Mouse (Mus musculus) limb, embryonic 12.5 days (tissue): Measurements from ENCODE around the gene Ccnh. TPM values are rescaled to one million over a fixed set of nuclear protein-coding genes. Genes with fewer than 3 reads are reported as not detected.

Experiments used
- ATAC-seq: fragments of 200-750 bp; cut with Nextera tagmentation; 2 replicates; pipeline ENCODE4 v1.8.0; 2017; ENCODE audit warnings: low read depth, moderate TSS enrichment; ENCODE audit not compliant: insufficient number of reproducible peaks, insufficient read depth, low FRiP score, low TSS enrichment
- H3K27ac ChIP-seq: fragments of 300-500 bp; sonication (generic); 2 replicates; pipeline ENCODE4 v1.5.1; 2016; ENCODE audit warnings: mild to moderate bottlenecking, moderate library complexity
- H3K27me3 ChIP-seq: fragments of 300-500 bp; sonication (generic); 2 replicates; pipeline ENCODE4 v1.6.1; 2016; ENCODE audit warnings: mild to moderate bottlenecking, moderate library complexity
- H3K36me3 ChIP-seq: fragments of 300-500 bp; sonication (generic); 2 replicates; pipeline ENCODE4 v1.6.1; 2016; ENCODE audit warnings: mild to moderate bottlenecking, moderate library complexity
- H3K4me1 ChIP-seq: fragments of 300-500 bp; sonication (generic); replicated peaks from 2 replicates; pipeline ENCODE4 v1.6.1; 2016
- H3K4me2 ChIP-seq: fragments of 300-500 bp; sonication (generic); 2 replicates; pipeline ENCODE4 v1.6.1; 2016; ENCODE audit warnings: mild to moderate bottlenecking, moderate library complexity
- H3K4me3 ChIP-seq: fragments of 300-500 bp; sonication (generic); replicated peaks from 2 replicates; pipeline ENCODE4 v1.5.1; 2016; ENCODE audit warnings: mild to moderate bottlenecking
- H3K9ac ChIP-seq: fragments of 300-500 bp; sonication (generic); replicated peaks from 2 replicates; pipeline ENCODE4 v1.6.1; 2016; ENCODE audit warnings: mild to moderate bottlenecking, moderate library complexity
- H3K9me3 ChIP-seq: fragments of 300-500 bp; sonication (generic); 2 replicates; pipeline ENCODE4 v1.6.1; 2016; ENCODE audit warnings: mild to moderate bottlenecking, moderate library complexity
- WGBS: fragments of 180-500 bp; shearing (Covaris S2); methylation state at CpG from one replicate; pipeline ENCODE4 v1.1.7; 2016; 5-methylcytosine and 5-hydroxymethylcytosine counted together
- polyA plus RNA-seq: library from polyadenylated mRNA; unstranded; fragments of >200 nt; fragmentation: Nextera tagmentation; extraction: Ambion mirVana; gene quantifications from 2 replicates; pipeline ENCODE4 v1.2.1, GENCODE M21; 2016

The Ccnh gene
- polyA plus RNA-seq, 1 experiment from 2014 or later: 103 TPM

DNA sequence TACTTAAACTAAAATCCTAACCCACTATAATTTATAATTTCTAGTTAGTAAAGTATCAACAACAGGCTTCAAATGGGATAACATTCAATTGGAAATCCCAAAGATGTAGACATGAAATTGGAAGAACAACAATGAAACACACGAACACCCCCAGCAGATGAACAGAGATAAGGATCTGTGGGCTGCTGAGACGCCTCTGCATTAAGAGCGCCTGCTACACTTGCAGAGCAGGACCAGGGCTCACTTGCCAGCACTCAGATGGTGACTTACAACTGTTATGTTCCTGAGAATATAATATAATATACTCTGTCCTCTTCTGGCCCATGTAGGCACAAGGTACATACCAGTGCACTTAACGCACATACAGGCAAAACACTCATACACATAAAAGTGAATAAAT is 29.4 kb downstream of the Ccnh start:
- no peak overlapping the region for H3K27ac ChIP-seq
- no peaks in the 10 kb centered on the region for H3K4me1 ChIP-seq
- ATAC-seq: no peak
- H3K4me3 ChIP-seq: no peak overlapping the region
- no peak overlapping the region for H3K4me2 ChIP-seq
- H3K9ac ChIP-seq: no peak overlapping the region
- H3K36me3 ChIP-seq: peaks cover 47% of the 10 kb centered on the region
- H3K27me3 ChIP-seq: no peaks in the 10 kb centered on the region
- H3K9me3 ChIP-seq: no peaks in the 10 kb centered on the region
- 85% methylated on average over 4 of the region's 4 CpGs for WGBS

DNA sequence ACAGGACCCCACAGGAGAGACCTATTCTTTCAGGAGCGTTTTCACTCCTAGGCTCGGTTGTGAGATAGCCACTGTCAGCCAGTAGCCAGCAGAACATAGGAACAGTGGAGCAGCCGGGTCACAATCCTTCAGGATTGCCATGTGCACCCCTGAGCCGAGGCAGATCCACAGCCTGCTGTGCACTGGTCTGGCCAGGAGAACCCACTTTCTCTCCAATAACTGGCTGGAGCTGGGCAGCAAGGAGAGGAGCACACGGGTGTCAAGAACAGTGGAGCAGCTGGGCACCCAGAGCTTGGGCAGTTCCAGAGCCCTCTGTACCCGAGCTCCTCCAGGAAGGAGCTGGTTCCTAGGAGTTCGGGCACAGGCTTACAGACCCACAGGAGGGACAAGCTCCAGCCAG is 49.6 kb downstream of the Ccnh start:
- 88% methylated on average over 7 of the region's 7 CpGs for WGBS
- no peak overlapping the region for H3K27ac ChIP-seq
- H3K4me3 ChIP-seq: no peak overlapping the region
- H3K27me3 ChIP-seq: no peaks in the 10 kb centered on the region
- no peaks in the 10 kb centered on the region for H3K9me3 ChIP-seq
- no peak for ATAC-seq
- no peak overlapping the region for H3K9ac ChIP-seq
- no peaks in the 10 kb centered on the region for H3K4me1 ChIP-seq
- peaks cover 27% of the 10 kb centered on the region for H3K36me3 ChIP-seq
- no peak overlapping the region for H3K4me2 ChIP-seq

Other genes with a start within 250 kb of the Ccnh start
- 54.6 and 61.3 TPM in 2 replicates for gene Rasa1, start 99.7 kb downstream of the Ccnh start, polyA plus RNA-seq